Mouse (Mus musculus) left cerebral cortex, postnatal 10 days (tissue): ENCODE results near the gene Arx. TPM values are rescaled to one million over a fixed set of nuclear protein-coding genes. Genes with fewer than 3 reads are reported as not detected.

Experiments used
- DNase-seq, 2 experiments: peaks; one replicate each; pipeline ENCODE4 v3.0.0; 2021 to 2022; ENCODE audit warnings: low spot score in 2 of 2, mixed read lengths in 1 of 2; ENCODE audit errors: extremely low spot score in 1 of 2
- intact Hi-C: fragments of 180-260 bp; cut with DNase I; formaldehyde crosslinking; loops from one replicate; pipeline ENCODE4 v1.15.1; 2025
- total RNA-seq, 2 experiments: library from RNA; stranded (reverse); gene quantifications; 2 replicates each; pipeline ENCODE4 v1.2.3; 2021

Arx gene
- total RNA-seq, 2 experiments from 2014 or later = 26.5 to 28.5 TPM

DNA sequence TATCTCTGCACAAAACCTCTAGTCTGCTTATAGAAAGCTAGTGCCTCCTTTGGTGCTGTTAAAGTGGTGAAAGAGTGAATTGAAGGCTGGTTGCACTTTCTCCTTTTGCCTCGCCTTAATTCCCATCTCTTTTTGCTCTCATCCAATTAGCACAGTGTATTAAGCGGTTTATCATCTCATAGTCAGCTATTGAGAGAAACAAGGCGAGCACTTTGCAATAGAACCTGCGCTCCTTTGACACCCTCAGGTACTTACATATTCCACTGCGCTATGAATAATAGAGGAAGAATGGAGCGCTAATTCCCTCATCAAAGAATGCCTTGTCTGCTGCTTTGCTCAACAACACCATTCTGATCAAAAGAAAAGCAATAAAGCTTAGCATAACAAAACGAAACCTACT lies 15.6 kb downstream of the Arx start:
- intact Hi-C loops = no loop called here
- no peak for DNase-seq

DNA sequence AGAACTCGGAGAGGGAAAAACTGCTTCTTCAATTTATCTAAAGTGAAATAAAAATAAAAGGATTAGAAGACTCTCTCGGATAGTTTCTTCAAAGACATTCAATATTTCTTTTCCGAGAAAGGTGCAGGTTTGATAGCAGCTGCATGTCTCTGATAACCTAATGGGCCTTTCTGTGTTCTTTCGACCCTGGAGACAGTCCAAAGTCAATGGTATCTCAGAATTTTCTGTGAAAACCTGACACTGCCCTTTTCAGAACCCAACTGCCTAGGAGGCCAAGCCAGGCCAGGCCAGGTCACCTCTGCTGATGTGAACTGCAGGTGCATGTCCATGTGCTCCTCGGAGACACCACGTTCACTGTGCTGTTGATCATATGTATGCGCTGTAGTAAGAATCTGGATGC lies 19.5 kb downstream of the Arx start:
- intact Hi-C loops = no loop called here
- DNase-seq = no peak

DNA sequence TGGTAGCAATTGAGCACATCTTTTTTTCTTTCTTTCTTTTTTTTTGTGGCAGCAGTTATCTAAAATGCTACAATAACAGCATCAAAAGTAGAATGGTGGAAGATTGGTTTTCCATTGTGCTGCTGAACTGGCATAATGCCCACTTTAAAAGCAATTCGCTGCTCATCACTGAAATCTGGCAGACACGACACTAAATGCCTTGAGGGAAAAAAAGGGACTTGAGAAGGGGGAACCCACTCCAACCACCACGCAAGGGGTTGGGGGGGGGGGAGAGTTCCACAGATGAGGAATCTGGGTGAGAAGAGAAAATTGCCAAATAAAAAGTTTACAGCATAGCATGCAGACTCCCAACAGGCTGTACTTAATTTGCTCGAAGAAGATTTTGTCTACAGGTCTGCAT lies 31.3 kb downstream of the Arx start:
- DNase-seq = no peak
- intact Hi-C loops = no loop called here

DNA sequence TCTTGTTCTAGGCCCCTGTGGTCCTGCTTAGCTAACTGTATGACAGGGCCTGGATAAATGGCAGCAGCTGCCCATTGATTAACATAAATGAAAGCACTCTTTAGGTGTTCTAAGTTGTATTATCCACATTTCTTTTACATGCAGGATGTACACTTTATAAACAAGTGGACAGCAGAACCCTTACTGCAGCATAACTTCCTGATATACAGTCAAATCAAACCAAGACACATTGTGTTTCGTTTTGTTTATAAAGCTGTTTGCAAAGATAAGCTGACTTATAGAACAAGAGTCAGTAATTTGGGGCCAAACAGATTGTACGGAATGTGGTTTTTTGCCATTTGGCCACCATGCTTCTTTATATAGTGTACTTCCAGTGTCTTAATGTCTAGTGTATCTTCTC lies 33.7 kb downstream of the Arx start:
- intact Hi-C loops = no loop called here
- no peak for DNase-seq

DNA sequence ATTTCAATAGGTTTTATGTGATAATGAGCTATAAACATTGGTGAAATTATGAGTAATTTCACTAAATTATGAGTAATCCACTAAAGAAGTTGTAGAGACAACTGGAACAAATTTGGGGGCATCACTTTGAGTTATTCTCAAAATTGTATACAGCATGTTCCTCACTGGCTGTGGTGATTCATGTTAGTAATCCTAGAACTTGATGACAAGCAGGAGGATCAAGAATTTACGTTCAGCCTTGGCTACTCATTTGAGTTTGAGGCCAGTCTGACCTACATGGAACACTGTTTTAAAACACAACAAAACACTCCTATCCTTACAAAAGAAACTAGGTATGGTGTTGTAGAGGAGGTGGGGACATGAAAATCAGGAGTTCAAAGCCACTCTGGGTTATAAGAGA lies 35.1 kb downstream of the Arx start:
- DNase-seq = no peak
- intact Hi-C loops = no loop called here
